Mouse (Mus musculus): ENCODE data around the gene Klhl3. TPM values are rescaled to one million over a fixed set of nuclear protein-coding genes. Genes with fewer than 3 reads are reported as not detected.

The Klhl3 gene
- polyA plus RNA-seq, 1 experiment from 2014 or later = 1.1 TPM

DNA sequence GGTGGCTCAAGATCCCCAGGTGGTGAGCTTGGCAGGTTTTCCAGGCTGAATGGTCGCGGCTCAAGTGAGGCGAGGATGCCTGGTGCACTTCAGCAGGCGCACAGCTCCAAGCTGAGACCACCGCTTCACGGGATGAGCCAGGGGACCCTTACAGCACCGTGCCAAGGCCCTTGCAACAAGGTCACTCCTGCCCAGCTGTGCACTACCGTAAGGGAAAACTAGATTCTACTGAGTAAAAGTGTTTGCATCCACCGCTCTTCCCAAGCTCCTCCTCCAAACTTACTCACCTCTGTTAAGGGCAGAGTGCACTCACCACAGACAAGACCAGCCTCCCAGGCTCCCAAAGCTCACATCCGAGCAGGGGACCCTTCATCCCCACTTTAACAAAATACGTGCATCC is 29.9 kb downstream of the Klhl3 start:
- 68% methylated on average over 11 of the region's 11 CpGs for WGBS (ENCODE audit: insufficient replicate concordance)
- ATAC-seq (ENCODE audit: insufficient read depth) = no peak

DNA sequence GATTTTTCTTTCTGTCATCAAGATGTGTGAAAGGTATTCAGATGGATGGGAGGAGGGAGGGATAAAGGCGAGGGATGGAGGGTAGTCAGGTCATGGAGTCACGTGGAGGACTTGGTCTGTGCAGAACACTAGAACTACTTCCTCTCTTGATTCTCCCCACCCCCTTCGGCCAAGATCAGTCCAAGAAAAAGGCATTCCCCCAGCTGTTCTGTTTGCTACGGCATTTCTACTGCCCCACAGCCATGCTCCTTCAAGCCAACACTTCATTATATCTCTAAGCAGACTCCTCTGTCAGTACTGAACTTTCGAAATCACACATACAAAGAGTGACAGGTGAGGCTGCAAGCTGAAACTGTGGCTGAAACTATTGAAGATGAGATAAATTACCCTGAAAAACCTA is 30.3 kb downstream of the Klhl3 start:
- no peak overlapping the region for H3K9ac ChIP-seq
- H3K4me1 ChIP-seq (replicated peaks) = no peaks in the 10 kb centered on the region
- no peak for ATAC-seq (ENCODE audit: insufficient read depth)
- H3K9me3 ChIP-seq (replicated peaks) = no peaks in the 10 kb centered on the region
- no peak overlapping the region for H3K4me2 ChIP-seq
- WGBS (ENCODE audit: insufficient replicate concordance) = 39% methylated on average over 5 of the region's 5 CpGs
- H3K36me3 ChIP-seq (replicated peaks) = no peaks in the 10 kb centered on the region
- no peak overlapping the region for H3K4me3 ChIP-seq (replicated peaks)
- H3K27me3 ChIP-seq = no peaks in the 10 kb centered on the region
- no peak overlapping the region for H3K27ac ChIP-seq (replicated peaks)

More for the DNA sequence above, 29.9 kb downstream of the Klhl3 start:
- H3K9ac ChIP-seq = no peak overlapping the region
- H3K27ac ChIP-seq (replicated peaks) = no peak overlapping the region
- H3K27me3 ChIP-seq = no peaks in the 10 kb centered on the region
- no peaks in the 10 kb centered on the region for H3K9me3 ChIP-seq (replicated peaks)
- H3K4me3 ChIP-seq (replicated peaks) = no peak overlapping the region
- no peaks in the 10 kb centered on the region for H3K4me1 ChIP-seq (replicated peaks)
- no peaks in the 10 kb centered on the region for H3K36me3 ChIP-seq (replicated peaks)
- no peak overlapping the region for H3K4me2 ChIP-seq

DNA sequence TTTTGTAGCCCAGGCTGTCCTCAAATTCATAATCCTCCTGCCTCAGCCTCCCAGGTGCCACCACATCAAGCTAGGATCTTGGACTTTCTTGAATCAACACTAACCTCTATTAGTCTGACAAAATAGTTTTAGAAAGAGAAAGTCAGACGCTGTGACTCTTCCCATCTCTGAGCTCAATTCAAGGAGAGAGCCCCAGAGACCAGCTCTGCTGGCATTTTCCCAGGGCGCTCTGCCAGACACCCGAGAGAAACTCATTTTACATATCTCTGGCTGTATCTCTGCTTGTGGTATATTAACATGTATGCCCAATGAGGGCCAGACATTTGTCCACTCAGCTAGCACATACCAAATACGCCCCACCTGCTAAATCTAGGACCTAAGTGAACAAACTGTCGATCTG is 35.0 kb downstream of the Klhl3 start:
- H3K4me3 ChIP-seq (replicated peaks) = no peak overlapping the region
- H3K9ac ChIP-seq = no peak overlapping the region
- H3K9me3 ChIP-seq (replicated peaks) = no peaks in the 10 kb centered on the region
- H3K4me1 ChIP-seq (replicated peaks) = no peaks in the 10 kb centered on the region
- WGBS (ENCODE audit: insufficient replicate concordance) = 61% methylated on average over 5 of the region's 5 CpGs
- ATAC-seq (ENCODE audit: insufficient read depth) = no peak
- no peaks in the 10 kb centered on the region for H3K27me3 ChIP-seq
- no peak overlapping the region for H3K4me2 ChIP-seq
- H3K27ac ChIP-seq (replicated peaks) = no peak overlapping the region
- no peaks in the 10 kb centered on the region for H3K36me3 ChIP-seq (replicated peaks)

DNA sequence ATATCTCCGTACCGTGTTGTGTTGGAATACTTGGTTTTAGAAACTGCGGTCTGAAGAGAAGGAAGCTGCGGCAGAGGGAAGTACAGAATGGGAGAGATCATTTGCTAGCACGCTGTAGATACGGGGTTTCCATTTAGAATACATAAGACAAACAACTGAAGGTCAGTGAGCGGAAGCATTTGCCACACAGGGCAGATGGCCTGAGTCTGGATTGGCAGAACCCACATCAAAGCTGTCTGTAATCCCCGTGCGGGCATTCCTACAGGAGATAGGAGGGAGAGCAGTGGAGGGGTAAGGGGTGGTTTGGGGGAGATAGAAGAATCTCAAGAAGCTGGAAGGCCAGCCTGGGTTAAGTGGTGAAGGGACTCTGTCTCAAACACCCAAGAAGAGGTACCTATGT is 38.5 kb downstream of the Klhl3 start:
- Histone ChIP-seq H3K27ac (replicated peaks) (no peak overlapping the region), H3K4me2 (no peak overlapping the region), H3K9ac (no peak overlapping the region), H3K4me1 (replicated peaks) (no peaks in the 10 kb centered on the region), H3K9me3 (replicated peaks) (no peaks in the 10 kb centered on the region), H3K36me3 (replicated peaks) (no peaks in the 10 kb centered on the region), H3K27me3 (no peaks in the 10 kb centered on the region), H3K4me3 (replicated peaks) (no peak overlapping the region)
- 73% methylated on average over 9 of the region's 9 CpGs for WGBS (ENCODE audit: insufficient replicate concordance)
- no peak for ATAC-seq (ENCODE audit: insufficient read depth)

DNA sequence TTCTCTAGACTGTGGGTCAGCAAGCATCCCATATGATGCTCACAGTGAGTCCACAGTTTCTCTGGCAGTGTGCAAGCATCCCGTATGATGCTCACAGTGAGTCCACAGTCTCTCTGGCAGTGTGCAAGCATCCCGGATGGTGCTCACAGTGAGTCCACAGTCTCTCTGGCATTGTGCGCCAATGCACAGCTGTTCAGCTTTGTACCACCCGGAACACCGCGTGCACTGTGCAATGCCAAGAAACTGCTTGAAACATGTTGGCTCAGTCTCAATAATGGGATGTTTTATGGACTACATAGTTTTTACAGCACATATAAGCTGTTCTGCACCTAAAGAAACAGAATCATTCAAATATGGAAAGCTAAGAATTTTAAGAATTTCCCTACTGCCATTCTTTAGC is 38.9 kb downstream of the Klhl3 start:
- no peaks in the 10 kb centered on the region for H3K27me3 ChIP-seq
- H3K27ac ChIP-seq (replicated peaks) = no peak overlapping the region
- no peak overlapping the region for H3K9ac ChIP-seq
- H3K9me3 ChIP-seq (replicated peaks) = no peaks in the 10 kb centered on the region
- WGBS (ENCODE audit: insufficient replicate concordance) = 74% methylated on average over 6 of the region's 6 CpGs
- H3K4me3 ChIP-seq (replicated peaks) = no peak overlapping the region
- no peaks in the 10 kb centered on the region for H3K36me3 ChIP-seq (replicated peaks)
- H3K4me1 ChIP-seq (replicated peaks) = no peaks in the 10 kb centered on the region
- no peak for ATAC-seq (ENCODE audit: insufficient read depth)
- no peak overlapping the region for H3K4me2 ChIP-seq

GRCm38 (mm10) chr13:58073254-58073882 is 40.0 kb downstream of the Klhl3 start:
- H3K4me3 ChIP-seq (replicated peaks) = no peak overlapping the region
- no peak overlapping the region for H3K27ac ChIP-seq (replicated peaks)
- H3K27me3 ChIP-seq = no peaks in the 10 kb centered on the region
- no peak overlapping the region for H3K4me2 ChIP-seq
- H3K9me3 ChIP-seq (replicated peaks) = no peaks in the 10 kb centered on the region
- 0 out of 2 replicates have a peak, but pooled peaks cover 4% of the 10 kb centered on the region for H3K4me1 ChIP-seq (replicated peaks)
- no peak for ATAC-seq (ENCODE audit: insufficient read depth)
- no peak overlapping the region for H3K9ac ChIP-seq
- H3K36me3 ChIP-seq (replicated peaks) = no peaks in the 10 kb centered on the region
- WGBS (ENCODE audit: insufficient replicate concordance) = 61% methylated on average over 12 of the region's 12 CpGs

DNA sequence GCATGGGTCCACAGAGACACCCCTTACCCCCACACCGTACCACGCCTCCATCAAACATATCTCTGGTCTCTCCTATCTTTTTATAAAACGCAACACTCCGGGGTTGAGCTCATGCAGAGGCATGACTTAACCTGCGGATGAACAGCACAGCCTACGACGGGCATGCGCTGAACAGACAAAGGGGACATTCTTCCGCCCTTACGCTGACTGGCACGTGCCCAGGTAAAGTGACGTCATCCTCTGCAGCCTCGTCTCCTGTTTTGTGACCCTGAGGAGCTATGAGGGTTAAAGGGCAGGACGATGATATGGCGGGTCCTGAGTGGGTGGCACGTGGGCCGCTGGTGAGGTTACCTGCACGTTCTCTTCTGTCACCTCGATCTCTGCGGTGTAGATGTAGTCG is 42.2 kb downstream of the Klhl3 start:
- H3K27ac ChIP-seq (replicated peaks) = no peak overlapping the region
- no peak overlapping the region for H3K4me3 ChIP-seq (replicated peaks)
- ATAC-seq (ENCODE audit: insufficient read depth) = no peak
- 81% methylated on average over 21 of the region's 21 CpGs for WGBS (ENCODE audit: insufficient replicate concordance)
- no peaks in the 10 kb centered on the region for H3K9me3 ChIP-seq (replicated peaks)
- H3K9ac ChIP-seq = no peak overlapping the region
- H3K4me2 ChIP-seq = no peak overlapping the region
- no peaks in the 10 kb centered on the region for H3K36me3 ChIP-seq (replicated peaks)
- H3K27me3 ChIP-seq = no peaks in the 10 kb centered on the region
- H3K4me1 ChIP-seq (replicated peaks) = peaks cover 15% of the 10 kb centered on the region

DNA sequence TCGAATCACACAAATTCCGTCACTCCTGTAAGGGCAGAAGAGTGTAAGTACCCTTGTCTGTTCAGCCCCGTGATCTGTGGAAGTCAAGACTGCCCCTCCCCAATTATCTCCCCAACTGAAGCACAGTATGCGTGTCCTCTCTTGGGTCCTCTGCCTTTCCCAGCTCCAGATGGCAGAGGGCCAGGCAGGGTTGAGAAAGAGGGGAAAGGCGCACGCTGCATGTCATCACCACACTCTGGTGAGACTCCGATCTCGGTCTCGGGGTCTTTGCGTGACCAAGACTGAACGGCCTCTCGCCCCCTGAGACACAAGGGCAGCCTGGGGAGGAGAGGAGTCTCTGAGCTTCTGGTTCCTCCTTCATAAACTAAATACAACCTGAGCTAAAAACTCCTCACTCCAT is 42.9 kb downstream of the Klhl3 start:
- Histone ChIP-seq H3K4me3 (replicated peaks) (no peak overlapping the region), H3K4me1 (replicated peaks) (peaks cover 15% of the 10 kb centered on the region), H3K36me3 (replicated peaks) (no peaks in the 10 kb centered on the region), H3K27me3 (no peaks in the 10 kb centered on the region), H3K27ac (replicated peaks) (no peak overlapping the region), H3K4me2 (no peak overlapping the region), H3K9me3 (replicated peaks) (no peaks in the 10 kb centered on the region), H3K9ac (no peak overlapping the region)
- no peak for ATAC-seq (ENCODE audit: insufficient read depth)
- 70% methylated on average over 12 of the region's 12 CpGs for WGBS (ENCODE audit: insufficient replicate concordance)

GRCm38 (mm10) chr13:58068421-58069209 is 44.8 kb downstream of the Klhl3 start:
- WGBS (ENCODE audit: insufficient replicate concordance) = 60% methylated on average over 15 of the region's 15 CpGs
- H3K4me1 ChIP-seq (replicated peaks) = peaks cover 15% of the 10 kb centered on the region
- no peak overlapping the region for H3K9ac ChIP-seq
- no peak overlapping the region for H3K27ac ChIP-seq (replicated peaks)
- no peaks in the 10 kb centered on the region for H3K27me3 ChIP-seq
- H3K4me3 ChIP-seq (replicated peaks) = no peak overlapping the region
- no peak overlapping the region for H3K4me2 ChIP-seq
- H3K9me3 ChIP-seq (replicated peaks) = no peaks in the 10 kb centered on the region
- ATAC-seq (ENCODE audit: insufficient read depth) = no peak
- H3K36me3 ChIP-seq (replicated peaks) = no peaks in the 10 kb centered on the region

DNA sequence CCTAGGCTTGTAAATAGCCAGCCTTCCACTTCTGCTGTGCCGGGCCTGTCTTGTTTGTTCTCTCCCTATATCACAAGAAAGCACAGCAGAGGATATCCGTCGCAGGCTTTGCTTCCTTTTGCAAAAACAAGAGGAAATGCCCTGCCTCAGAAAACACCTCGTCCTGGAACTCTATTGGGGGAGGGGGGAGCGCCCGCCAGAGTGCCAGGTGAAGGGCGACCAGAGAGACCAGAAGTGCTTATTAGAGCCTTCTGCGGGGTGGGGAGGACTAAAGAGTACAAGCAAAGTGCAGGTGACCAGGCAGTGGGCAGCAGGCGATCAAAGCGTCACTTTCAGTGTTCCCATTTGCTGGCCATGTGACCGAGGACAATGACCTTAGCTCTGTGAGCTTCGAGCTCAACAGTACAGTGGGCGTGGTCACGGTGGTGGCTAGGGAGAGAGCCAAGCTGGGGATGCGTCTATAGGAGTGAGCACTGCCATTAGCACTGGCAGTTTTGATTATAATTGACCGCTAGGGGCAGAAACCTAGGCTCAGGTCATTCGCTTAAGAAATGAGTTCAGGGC is 45.8 kb downstream of the Klhl3 start:
- no peak overlapping the region for H3K9ac ChIP-seq
- no peaks in the 10 kb centered on the region; the same call in 1 of the 2 replicates for H3K36me3 ChIP-seq (replicated peaks)
- peak overlapping the region; percentile 84 for H3K27ac ChIP-seq (replicated peaks)
- H3K9me3 ChIP-seq (replicated peaks) = no peaks in the 10 kb centered on the region
- ATAC-seq (ENCODE audit: insufficient read depth) = peak; percentile 83
- 2% methylated on average over 17 of the region's 17 CpGs for WGBS (ENCODE audit: insufficient replicate concordance)
- H3K4me3 ChIP-seq (replicated peaks) = peak overlapping the region; percentile 18; the same call in 1 of the 2 replicates
- H3K4me2 ChIP-seq = peak overlapping the region; percentile 49
- no peaks in the 10 kb centered on the region for H3K27me3 ChIP-seq
- peaks cover 15% of the 10 kb centered on the region for H3K4me1 ChIP-seq (replicated peaks)

Data from liver, embryonic 15.5 days (tissue).